Mouse (Mus musculus) CH12.LX (cell line): ENCODE measurements at regions not wholly inside any gene's neighbourhood (a gene's known extent, or its start where the extent isn't known, plus 50 kb on each side); places are given as distances from the start of the nearest gene placed in this dataset.

Experiments used
- DNase-seq: peaks from one replicate; pipeline ENCODE4 v3.0.0-alpha.2; 2013; ENCODE audit errors: extremely low read depth
- H3K27ac ChIP-seq: 2 replicates; pipeline ENCODE4 v1.5.1; 2012; ENCODE audit warnings: low read depth, mild to moderate bottlenecking, control low read depth, moderate library complexity; ENCODE audit not compliant: insufficient read depth
- H3K27me3 ChIP-seq: replicated peaks from 2 replicates; pipeline ENCODE3; 2012; ENCODE audit warnings: inconsistent platforms
- H3K36me3 ChIP-seq, 2 experiments: replicated peaks in 1 of 2; 2 replicates each; pipeline versions ENCODE3 to v1.6.1; 2012; ENCODE audit warnings: inconsistent platforms in 1 of 2, low read length in 1 of 2, mild to moderate bottlenecking in 1 of 2, mixed read lengths in 1 of 2, moderate library complexity in 1 of 2; ENCODE audit not compliant: control insufficient read depth in 1 of 2, insufficient read depth in 1 of 2
- H3K4me1 ChIP-seq, 2 experiments: 2 replicates each; pipeline ENCODE4 v1.6.1; 2012; ENCODE audit warnings: inconsistent platforms in 1 of 2, moderate library complexity in 1 of 2; ENCODE audit not compliant: insufficient read depth in 2 of 2, control insufficient read depth in 1 of 2
- H3K4me2 ChIP-seq: 2 replicates; pipeline ENCODE4 v1.6.1; 2012; ENCODE audit warnings: low read depth, mild to moderate bottlenecking, control low read depth; ENCODE audit not compliant: poor library complexity, insufficient read depth, severe bottlenecking
- H3K4me3 ChIP-seq, 3 experiments: fragments of 150-350 bp in 1 of 3; sonication (generic) in 1 of 3; replicated peaks in 1 of 3; 2 replicates each; pipeline versions ENCODE3 to v1.5.1; 2011 to 2012; ENCODE audit warnings: low read depth in 2 of 3, low read length in 2 of 3, mild to moderate bottlenecking in 2 of 3, moderate library complexity in 2 of 3, control low read depth in 1 of 3, improper control_type of control experiment in 1 of 3, inconsistent platforms in 1 of 3, mixed read lengths in 1 of 3; ENCODE audit not compliant: poor library complexity in 1 of 3
- H3K79me2 ChIP-seq: replicated peaks from 2 replicates; pipeline ENCODE4 v1.6.1; 2012; ENCODE audit warnings: mild to moderate bottlenecking, moderate library complexity; ENCODE audit not compliant: control insufficient read depth, poor library complexity, insufficient read depth, severe bottlenecking; ENCODE audit errors: extremely low read depth
- H3K9ac ChIP-seq: 2 replicates; pipeline ENCODE4 v1.6.1; 2012; ENCODE audit warnings: low read depth, mild to moderate bottlenecking, control low read depth, moderate library complexity; ENCODE audit not compliant: insufficient read depth
- H3K9me3 ChIP-seq: replicated peaks from 2 replicates; pipeline ENCODE3; 2012; ENCODE audit warnings: low read length, inconsistent platforms, mixed read lengths
- BHLHE40 ChIP-seq: IDR thresholded peaks from 2 replicates; pipeline ENCODE4 v1.6.1; 2011; ENCODE audit warnings: mild to moderate bottlenecking, low read depth, low read length, improper control_type of control experiment
- CHD2 ChIP-seq: IDR thresholded peaks from 2 replicates; pipeline ENCODE4 v1.6.1; 2011; ENCODE audit warnings: low read length, improper control_type of control experiment
- CTCF ChIP-seq, 2 experiments: IDR thresholded peaks in 1 of 2; conservative IDR thresholded peaks in 1 of 2; 2 replicates each; pipeline ENCODE4 v1.5.1; 2011 to 2012; ENCODE audit warnings: low read depth in 2 of 2, low read length in 2 of 2, improper control_type of control experiment in 1 of 2, inconsistent platforms in 1 of 2, mild to moderate bottlenecking in 1 of 2, moderate library complexity in 1 of 2
- EP300 ChIP-seq: IDR thresholded peaks from 2 replicates; pipeline ENCODE4 v1.6.1; 2011; ENCODE audit warnings: low read length, improper control_type of control experiment
- ETS1 ChIP-seq: conservative IDR thresholded peaks from 2 replicates; pipeline ENCODE4 v1.6.1; 2012; ENCODE audit warnings: low read depth, mild to moderate bottlenecking, inconsistent platforms, low read length, improper control_type of control experiment, moderate library complexity
- GABPA ChIP-seq: IDR thresholded peaks from 2 replicates; pipeline ENCODE4 v1.6.1; 2012; ENCODE audit warnings: low read depth, low read length, improper control_type of control experiment, inconsistent platforms; ENCODE audit not compliant: insufficient replicate concordance
- IRF4 ChIP-seq: IDR thresholded peaks from 2 replicates; pipeline ENCODE4 v1.6.1; 2014; ENCODE audit warnings: low read depth, mild to moderate bottlenecking, inconsistent platforms, low read length, improper control_type of control experiment
- JUN ChIP-seq: IDR thresholded peaks from 2 replicates; pipeline ENCODE4 v1.6.1; 2011; ENCODE audit warnings: low read depth, mild to moderate bottlenecking, low read length, improper control_type of control experiment, moderate library complexity; ENCODE audit not compliant: insufficient read depth
- JUND ChIP-seq: conservative IDR thresholded peaks from 2 replicates; pipeline ENCODE4 v1.6.1; 2011; ENCODE audit warnings: low read depth, low read length, improper control_type of control experiment
- MAX ChIP-seq: IDR thresholded peaks from 2 replicates; pipeline ENCODE4 v1.6.1; 2011; ENCODE audit warnings: low read length, improper control_type of control experiment
- MXI1 ChIP-seq: IDR thresholded peaks from 2 replicates; pipeline ENCODE4 v1.6.1; 2011; ENCODE audit warnings: mild to moderate bottlenecking, low read depth, low read length, improper control_type of control experiment
- MYC ChIP-seq: IDR thresholded peaks from 2 replicates; pipeline ENCODE4 v1.6.1; 2011; ENCODE audit warnings: low read depth, mild to moderate bottlenecking, improper control_type of control experiment, low read length
- POLR2A ChIP-seq: IDR thresholded peaks from 2 replicates; pipeline ENCODE4 v1.6.1; 2011; ENCODE audit warnings: low read depth, mild to moderate bottlenecking, improper control_type of control experiment, low read length
- SIN3A ChIP-seq: IDR thresholded peaks from 2 replicates; pipeline ENCODE4 v1.6.1; 2012; ENCODE audit warnings: low read length, improper control_type of control experiment, inconsistent platforms
- USF2 ChIP-seq: conservative IDR thresholded peaks from 2 replicates; pipeline ENCODE4 v1.6.1; 2011; ENCODE audit warnings: low read depth, low read length, improper control_type of control experiment
- ZC3H11A ChIP-seq: IDR thresholded peaks from 2 replicates; pipeline ENCODE4 v1.6.1; 2012; ENCODE audit warnings: low read depth, mild to moderate bottlenecking, inconsistent platforms, low read length, improper control_type of control experiment
- ZNF384 ChIP-seq: IDR thresholded peaks from 2 replicates; pipeline ENCODE4 v1.6.1; 2012; ENCODE audit warnings: low read depth, low read length, improper control_type of control experiment, inconsistent platforms
- dilution Hi-C: fragments of 300-500 bp; cut with MboI; formaldehyde crosslinking; loops from 2 replicates; pipeline ENCODE4 v1.14.3; 2020; ENCODE audit warnings: low sequenced_read_pairs; ENCODE audit not compliant: extremely low pct_unique_long_range_greater_than_20kb, extremely low pct_ligation_motif_present
- in situ Hi-C: fragments of 300-500 bp; cut with MboI; formaldehyde crosslinking; loops from 3 replicates; pipeline ENCODE4 v1.14.3; 2019; ENCODE audit warnings: low sequenced_read_pairs, low pct_ligation_motif_present, low pct_unique_long_range_greater_than_20kb, mixed read lengths

GRCm38 (mm10) chr3:34443731-34444628 is 206.2 kb upstream of the Sox2 start:
- DNase-seq: no peak
- Histone ChIP-seq H3K36me3 (no peaks in the 10 kb centered on the region), H3K4me1 (no peaks in the 10 kb centered on the region), H3K4me3 (no peak overlapping the region), H3K27ac (no peak overlapping the region), H3K27me3 (no peaks in the 10 kb centered on the region), H3K9me3 (peaks cover 2% of the 10 kb centered on the region), H3K9ac (no peak overlapping the region), H3K4me2 (no peak overlapping the region), H3K79me2 (no peaks in the 10 kb centered on the region)
- dilution Hi-C loops: no loop called here
- TF ChIP-seq EP300 (no peak), MXI1 (no peak), MAX (no peak), JUN (no peak), BHLHE40 (no peak), MYC (no peak), JUND (no peak), USF2 (no peak), GABPA (no peak), ETS1 (no peak), POLR2A (no peak), ZNF384 (no peak), IRF4 (no peak), CTCF (conservative IDR thresholded peaks at IDR 0.05 in 1 of 2, IDR thresholded peaks at IDR 0.05 in 1 of 2; ENCODE audit: low read depth in 2 of 2, low read length in 2 of 2) (no peak), CHD2 (no peak)
- in situ Hi-C loops: no loop called here

GRCm38 (mm10) chr3:34443307-34443706 is 206.9 kb upstream of the Sox2 start:
- TF ChIP-seq ZC3H11A: no peak
- TF ChIP-seq MXI1: no peak
- no peak for TF ChIP-seq CHD2
- no peak for TF ChIP-seq CTCF (conservative IDR thresholded peaks at IDR 0.05 in 1 of 2, IDR thresholded peaks at IDR 0.05 in 1 of 2; ENCODE audit: low read depth in 2 of 2, low read length in 2 of 2)
- TF ChIP-seq SIN3A: no peak
- TF ChIP-seq, all 38 proteins: peak for 0
- Histone ChIP-seq H3K9ac (no peak overlapping the region), H3K4me3 (no peak overlapping the region), H3K4me1 (no peaks in the 10 kb centered on the region), H3K36me3 (no peaks in the 10 kb centered on the region), H3K4me2 (no peak overlapping the region), H3K27me3 (no peaks in the 10 kb centered on the region), H3K27ac (no peak overlapping the region), H3K79me2 (no peaks in the 10 kb centered on the region), H3K9me3 (peaks cover 2% of the 10 kb centered on the region)
- no peak for DNase-seq
- dilution Hi-C loops: no loop called here
- in situ Hi-C loops: no loop called here
